Comparison of ENCODE assay signal across 19 mouse cellular contexts in genomic region chr13:12044751-12045150, GRCm38 (mm10).
DNase-seq lines count a peak whose midpoint lies in the region; ATAC-seq lines count a peak whose summit lies in the region.
"Had no signal": no experiment of that assay in that cellular context is flagged by ENCODE, and none has a peak within 500 bp of the region (broad histone marks: within the 10 kb centered on the region; RNA-seq: fewer than 3 reads in every experiment).

No protein-coding gene starts in this region.

- H3K27me3 ChIP-seq in heart, embryonic 13.5 days (replicated peaks): no peaks in the 10 kb centered on the region
- H3K27me3 ChIP-seq: embryonic facial prominence, embryonic 12.5 days; forebrain, embryonic 13.5 days; forebrain, embryonic 15.5 days had no signal

- peaks cover 58% of the 10 kb centered on the region for H3K4me1 ChIP-seq in heart, embryonic 13.5 days
- H3K4me1 ChIP-seq: embryonic facial prominence, embryonic 10.5 days; embryonic facial prominence, embryonic 12.5 days; forebrain, embryonic 13.5 days; forebrain, embryonic 15.5 days had no signal

- WGBS in heart, embryonic 13.5 days: 76% methylated on average over 2 of the region's 2 CpGs

- peak; percentile 25; the same call in 1 of the 2 replicates for ATAC-seq in frontal cortex, adult (ENCODE audit: low TSS enrichment)
- no peak for ATAC-seq in heart, embryonic 13.5 days (ENCODE audit: extremely low read depth, insufficient number of reproducible peaks, low FRiP score, low TSS enrichment)
- ATAC-seq: forebrain, embryonic 13.5 days; forebrain, embryonic 15.5 days; forebrain, postnatal 0 days had no signal

- H3K4me2 ChIP-seq in heart, embryonic 13.5 days: no peak overlapping the region
- H3K4me2 ChIP-seq: embryonic facial prominence, embryonic 12.5 days; forebrain, embryonic 13.5 days; forebrain, embryonic 15.5 days had no signal

- H3K4me3 ChIP-seq in heart, embryonic 13.5 days: no peak overlapping the region
- H3K4me3 ChIP-seq: embryonic facial prominence, embryonic 10.5 days; embryonic facial prominence, embryonic 12.5 days; forebrain, embryonic 13.5 days; forebrain, embryonic 15.5 days had no signal

- no peaks in the 10 kb centered on the region for H3K36me3 ChIP-seq in heart, embryonic 13.5 days
- H3K36me3 ChIP-seq: embryonic facial prominence, embryonic 10.5 days; embryonic facial prominence, embryonic 12.5 days; forebrain, embryonic 15.5 days had no signal

- H3K9me3 ChIP-seq in heart, embryonic 13.5 days: no peaks in the 10 kb centered on the region
- H3K9me3 ChIP-seq: embryonic facial prominence, embryonic 10.5 days; embryonic facial prominence, embryonic 12.5 days; forebrain, embryonic 13.5 days; forebrain, embryonic 15.5 days had no signal

- H3K27ac ChIP-seq in heart, embryonic 13.5 days (replicated peaks): 0 out of 2 replicates have a peak overlapping the region, but pooled peaks have one; percentile 36
- H3K27ac ChIP-seq: embryonic facial prominence, embryonic 10.5 days; embryonic facial prominence, embryonic 12.5 days; forebrain, embryonic 13.5 days; forebrain, embryonic 15.5 days had no signal

- no peak for DNase-seq in frontal cortex, postnatal 14 days (ENCODE audit: low spot score in 2 of 2)
- no peak for DNase-seq in heart, postnatal 14 days
- peak; percentile 11 for DNase-seq in right cerebral cortex, postnatal 14 days
- no peak for DNase-seq in right cerebral cortex, postnatal 4 days
- DNase-seq in ovary, postnatal 14 days (ENCODE audit: low spot score): no peak
- DNase-seq: adrenal gland, adult 2 months; adrenal gland, postnatal 10 days; adrenal gland, postnatal 25 days; cerebellum, adult 18-20 months; cerebellum, adult 8-10 months; cerebellum, adult 9-11 months; cerebellum, postnatal 25 days; forebrain, postnatal 0 days had no signal

- H3K9ac ChIP-seq in heart, embryonic 13.5 days: no peak overlapping the region
- H3K9ac ChIP-seq: embryonic facial prominence, embryonic 12.5 days; forebrain, embryonic 13.5 days; forebrain, embryonic 15.5 days; forebrain, postnatal 0 days had no signal

- intact Hi-C loops in heart, postnatal 14 days (cut with DNase I): no loop called here
